Mouse (Mus musculus) MEL-GATA-1-ER (cell line): ENCODE results near the gene Olfr130.

Experiments used
- DNase-seq: peaks from one replicate; pipeline ENCODE4 v3.0.0-alpha.2; 2012; ENCODE audit warnings: low read depth; ENCODE audit errors: extremely low read depth

Olfr130 gene

GRCm38 (mm10) chr17:38063621-38064020 is at the start of gene Olfr130:
TSS of gene Olfr130 (plus strand) at chr17:38063921.
- no peak for DNase-seq

- DNase-seq, result no peak
These were observed 47.4 kb upstream of the Olfr130 start for GRCm38 (mm10) chr17:38016341-38016740.

GRCm38 (mm10) chr17:38026297-38026696 is 37.4 kb upstream of the Olfr130 start:
- no peak for DNase-seq

GRCm38 (mm10) chr17:38059979-38060378 is 3.7 kb upstream of the Olfr130 start, which contains the start of gene Olfr129:
TSS of gene Olfr129 (minus strand) at chr17:38060079.
- DNase-seq, result no peak

- no peak for DNase-seq
These were observed 18.6 kb downstream of the Olfr130 start for GRCm38 (mm10) chr17:38082364-38082763.

GRCm38 (mm10) chr17:38088593-38088992 is 24.9 kb downstream of the Olfr130 start, which contains the start of gene Olfr131:
TSS of gene Olfr131 (minus strand) at chr17:38088693.
- no peak for DNase-seq
